Mouse (Mus musculus) lung, adult 2 months (tissue): Measurements from ENCODE around the gene Ager.

ENCODE experiments used
- CTCF ChIP-seq: fragments of 200-500 bp; IDR thresholded peaks from 2 replicates; pipeline ENCODE4 v1.5.1; 2011; ENCODE audit warnings: mild to moderate bottlenecking, low read length, control low read depth; ENCODE audit not compliant: insufficient read depth
- POLR2A ChIP-seq: fragments of 200-500 bp; IDR thresholded peaks from 2 replicates; pipeline ENCODE4 v1.6.1; 2011; ENCODE audit warnings: low read depth, mild to moderate bottlenecking, control low read depth, low read length, borderline replicate concordance; ENCODE audit errors: extremely low read depth

DNA sequence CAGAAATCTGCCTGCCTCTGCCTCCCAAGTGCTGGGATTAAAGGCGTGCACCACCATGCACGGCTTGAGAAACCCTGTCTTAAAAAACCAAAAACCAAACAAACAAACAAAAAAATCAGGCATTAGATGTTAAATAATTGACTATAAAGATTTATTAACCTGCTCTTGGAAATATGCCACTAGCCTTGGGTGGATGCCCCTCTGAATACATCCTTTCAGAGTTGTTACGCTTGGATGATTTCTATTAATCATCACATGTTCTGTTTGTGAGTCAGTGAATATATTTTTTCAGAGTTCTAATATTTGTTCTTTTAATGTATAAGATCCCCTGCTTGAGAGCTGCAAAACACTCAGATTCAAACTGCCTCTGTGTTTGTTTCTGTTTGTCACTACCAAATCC, 27.3 kb downstream of the Ager start:
- no peak for TF ChIP-seq POLR2A
- no peak for TF ChIP-seq CTCF
